Mouse (Mus musculus) c-Kit-negative CD71-positive TER-119-positive erythroid progenitor cells, embryonic 14.5 days (primary cell): ENCODE results near the gene Sh2b2.

Experiments
- DNase-seq: peaks from one replicate; pipeline ENCODE4 v3.0.0-alpha.2; 2013; ENCODE audit warnings: low read depth, low spot score

Gene Sh2b2

GRCm38 (mm10) chr5:136182049-136182448 is 64.3 kb downstream of the Sh2b2 start:
- no peak for DNase-seq

GRCm38 (mm10) chr5:136181197-136181596 is 65.2 kb downstream of the Sh2b2 start:
- DNase-seq, result no peak

DNA sequence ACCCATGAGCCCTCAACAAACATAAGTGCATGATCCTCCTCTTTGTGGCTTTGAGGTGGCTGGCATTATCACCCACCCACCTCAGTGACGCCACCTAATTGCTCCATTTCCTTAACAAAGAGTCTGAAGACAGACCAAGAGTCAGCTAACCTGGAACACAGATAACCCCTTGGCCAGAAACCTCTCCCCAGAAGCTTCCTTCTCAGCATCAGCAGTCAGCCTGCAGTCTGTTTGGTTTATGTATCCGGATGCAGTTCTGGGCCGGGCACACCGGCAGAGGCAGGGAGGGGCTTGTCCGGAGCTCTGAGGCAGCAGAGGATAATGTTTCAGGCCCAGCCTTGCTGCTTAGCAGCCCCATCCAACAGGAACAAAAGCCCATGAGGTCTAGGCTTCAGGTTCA is 66.8 kb downstream of the Sh2b2 start:
- DNase-seq, result no peak

- DNase-seq, result no peak
These were observed 72.5 kb downstream of the Sh2b2 start for GRCm38 (mm10) chr5:136173606-136174463.

DNA sequence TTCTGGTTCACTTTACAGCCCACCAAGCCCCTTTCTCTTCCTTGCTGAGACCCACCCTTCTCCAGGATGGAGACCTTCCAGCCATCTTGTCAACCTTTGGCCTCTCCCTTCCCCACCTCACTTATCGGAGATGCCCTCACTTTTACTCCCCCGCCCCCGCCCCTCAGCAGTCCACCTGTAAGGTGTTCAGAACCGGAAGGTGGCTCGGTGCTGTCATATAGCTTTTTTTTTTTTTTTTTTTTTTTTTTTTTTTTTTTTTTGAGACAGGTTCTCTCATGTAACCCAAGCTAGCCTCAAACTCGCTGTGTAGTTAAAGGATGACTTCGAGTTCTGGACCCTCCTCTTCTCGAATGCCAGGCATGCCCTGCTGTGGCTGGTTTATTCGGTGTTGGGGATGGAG is 73.4 kb downstream of the Sh2b2 start:
- no peak for DNase-seq

GRCm38 (mm10) chr5:136171363-136172341 is 74.7 kb downstream of the Sh2b2 start:
- no peak for DNase-seq

DNA sequence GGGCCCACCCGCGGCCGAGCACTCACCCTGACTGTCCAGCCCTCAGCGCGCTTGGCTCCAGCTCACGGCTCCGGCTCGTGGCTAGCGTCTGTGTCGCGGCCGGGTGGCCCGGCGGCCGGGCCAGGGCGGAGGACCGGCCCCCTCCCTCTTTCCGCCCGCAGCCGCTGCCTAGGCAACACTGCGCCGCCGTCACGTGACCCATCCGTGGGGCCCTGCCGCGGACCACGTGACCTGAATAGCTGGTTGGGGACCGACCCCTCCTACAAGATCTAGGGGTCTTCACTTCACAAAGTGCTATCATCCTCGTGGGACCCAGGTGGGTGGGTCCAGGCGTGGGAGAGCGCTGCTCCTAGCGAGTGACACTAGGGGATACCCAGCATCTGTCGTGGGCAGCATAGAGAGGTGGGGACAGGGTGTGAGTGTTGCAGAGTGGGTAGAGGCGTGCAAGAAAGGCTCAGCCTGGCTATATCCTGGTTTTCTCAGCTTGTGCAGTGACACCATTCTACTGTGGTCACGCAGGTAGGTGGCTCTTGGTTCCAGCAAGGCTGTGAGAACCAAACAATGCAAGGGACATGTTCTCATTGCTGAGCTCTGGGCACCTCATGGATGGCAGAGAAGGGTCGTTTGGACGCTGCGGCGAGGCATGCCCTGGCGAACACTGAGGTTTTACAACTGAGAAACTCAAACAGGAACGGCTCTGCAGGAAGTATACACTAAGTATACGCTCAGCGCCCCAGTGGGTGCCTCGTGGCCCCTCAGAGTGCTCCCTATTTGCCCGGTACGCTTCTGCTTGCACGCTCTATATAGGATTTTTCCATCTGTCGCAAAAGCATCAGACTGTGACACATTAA is 75.6 kb downstream of the Sh2b2 start, which contains the start of gene Orai2:
Orai2 (minus strand) TSS at position 202 of the 851 bp plus-strand sequence.
- no peak for DNase-seq

DNA sequence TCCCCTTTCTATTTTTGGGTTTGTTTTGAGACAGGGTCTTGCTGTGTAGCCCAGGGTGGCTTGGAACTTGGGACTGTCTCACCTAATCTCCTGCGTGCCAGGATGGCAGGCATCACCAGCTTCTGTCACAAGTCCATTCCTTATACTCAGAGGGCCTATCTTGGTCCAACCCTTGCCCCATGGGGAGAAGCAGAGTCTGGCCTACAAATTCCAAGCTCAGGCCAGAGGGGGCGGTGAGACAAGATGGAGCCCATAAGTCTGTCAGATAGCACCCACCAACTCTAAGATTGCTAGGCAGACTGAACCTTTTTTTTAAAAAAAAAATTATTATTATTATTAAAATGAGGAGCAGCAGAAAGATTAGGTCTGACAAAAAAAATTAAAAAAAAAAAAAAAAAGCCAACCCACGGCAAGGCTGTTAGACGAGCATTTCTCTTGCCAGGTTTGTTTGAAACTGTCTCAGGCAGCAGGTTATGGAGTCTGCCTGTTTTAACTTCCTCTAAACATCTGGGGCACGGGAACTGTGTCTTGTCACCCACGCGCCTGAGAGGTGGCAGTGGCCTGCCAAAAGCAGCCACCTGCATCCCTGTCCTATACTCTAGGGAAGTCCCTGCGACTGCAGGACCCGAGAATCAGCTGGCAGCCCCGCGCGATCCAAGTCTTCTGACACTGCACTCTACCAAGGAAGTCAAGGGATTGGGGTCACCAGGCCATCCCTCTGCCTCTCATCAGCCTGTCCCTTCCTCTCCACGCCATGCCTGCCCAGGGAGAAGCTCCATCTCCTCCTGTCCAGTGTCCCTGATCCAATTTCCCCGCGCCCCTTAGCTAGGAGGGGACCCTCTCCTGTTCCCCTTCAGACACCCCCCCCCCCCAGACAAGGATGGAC is 76.5 kb downstream of the Sh2b2 start:
- no peak for DNase-seq
